Mouse (Mus musculus) stomach, embryonic 14.5 days (tissue): ENCODE results near the gene Cacnb1. TPM values are rescaled to one million over a fixed set of nuclear protein-coding genes. Genes with fewer than 3 reads are reported as not detected.

Experiments
- ATAC-seq: fragments of 200-750 bp; cut with Nextera tagmentation; 2 replicates; pipeline ENCODE4 v1.8.0; 2017; ENCODE audit warnings: low read depth, moderate TSS enrichment; ENCODE audit not compliant: insufficient number of reproducible peaks, insufficient read depth, low FRiP score
- H3K27ac ChIP-seq: fragments of 300-500 bp; sonication (generic); 2 replicates; pipeline ENCODE4 v1.5.1; 2014; ENCODE audit warnings: mild to moderate bottlenecking, low read length, moderate library complexity, mixed read lengths
- H3K27me3 ChIP-seq: fragments of 300-500 bp; sonication (generic); 2 replicates; pipeline ENCODE4 v1.6.1; 2014; ENCODE audit warnings: low read length, control low read depth, mixed read lengths; ENCODE audit not compliant: control insufficient read depth, insufficient read depth
- H3K36me3 ChIP-seq: fragments of 300-500 bp; sonication (generic); 2 replicates; pipeline ENCODE4 v1.6.1; 2014; ENCODE audit warnings: mild to moderate bottlenecking, control low read depth, low read length, moderate library complexity, mixed read lengths; ENCODE audit not compliant: control insufficient read depth, insufficient read depth
- H3K4me1 ChIP-seq: fragments of 300-500 bp; sonication (generic); 2 replicates; pipeline ENCODE4 v1.6.1; 2014; ENCODE audit warnings: low read length, control low read depth, mixed read lengths; ENCODE audit not compliant: control insufficient read depth, insufficient read depth
- H3K4me2 ChIP-seq: fragments of 300-500 bp; sonication (generic); replicated peaks from 2 replicates; pipeline ENCODE4 v1.6.1; 2014; ENCODE audit warnings: low read depth, low read length, control low read depth
- H3K4me3 ChIP-seq: fragments of 300-500 bp; sonication (generic); 2 replicates; pipeline ENCODE4 v1.5.1; 2014; ENCODE audit warnings: low read depth, low read length, control low read depth
- H3K9ac ChIP-seq: fragments of 300-500 bp; sonication (generic); replicated peaks from 2 replicates; pipeline ENCODE4 v1.6.1; 2014; ENCODE audit warnings: low read depth, mild to moderate bottlenecking, control low read depth, low read length, moderate library complexity, mixed read lengths
- H3K9me3 ChIP-seq: fragments of 300-500 bp; sonication (generic); 2 replicates; pipeline ENCODE4 v1.6.1; 2016; ENCODE audit warnings: low read depth, low read length, control low read depth; ENCODE audit not compliant: control insufficient read depth
- WGBS: fragments of 180-500 bp; shearing (Covaris S2); extraction: QIAGEN DNeasy Blood & Tissue Kit; methylation state at CpG from one replicate; pipeline ENCODE4 v1.1.7; 2014; 5-methylcytosine and 5-hydroxymethylcytosine counted together
- polyA plus RNA-seq: library from polyadenylated mRNA; unstranded; fragments of >200 nt; fragmentation: Nextera tagmentation; extraction: Ambion mirVana; gene quantifications from 2 replicates; pipeline ENCODE4 v1.2.1, GENCODE M21; 2014

The Cacnb1 gene
- polyA plus RNA-seq, 1 experiment from 2014 or later = 7.3 TPM

- ATAC-seq = no peak
- H3K9me3 ChIP-seq = no peaks in the 10 kb centered on the region
- no peaks in the 10 kb centered on the region for H3K36me3 ChIP-seq
- H3K4me3 ChIP-seq = no peak overlapping the region
- H3K4me1 ChIP-seq = peaks cover 12% of the 10 kb centered on the region
- H3K4me2 ChIP-seq = no peak overlapping the region
- no peaks in the 10 kb centered on the region for H3K27me3 ChIP-seq
- no peak overlapping the region for H3K9ac ChIP-seq
- WGBS = 56% methylated on average over 1 of the region's 1 CpGs
- no peak overlapping the region for H3K27ac ChIP-seq
Measured at GRCm38 (mm10) chr11:97996691-97997090, 26.1 kb downstream of the Cacnb1 start.

GRCm38 (mm10) chr11:97995564-97996288, 27.1 kb downstream of the Cacnb1 start, which contains the start of gene Arl5c:
Gene Arl5c, minus strand, starts transcription at chr11:97996181.
- ATAC-seq = peak; percentile 31; the same call in 1 of the 2 replicates
- Histone ChIP-seq H3K4me1 (peaks cover 12% of the 10 kb centered on the region), H3K27me3 (no peaks in the 10 kb centered on the region), H3K9ac (peak within 1 kb of the TSS; percentile 4), H3K36me3 (no peaks in the 10 kb centered on the region), H3K4me3 (peak within 1 kb of the TSS; percentile 39), H3K27ac (no peak within 1 kb of the TSS), H3K9me3 (no peaks in the 10 kb centered on the region), H3K4me2 (peak within 1 kb of the TSS; percentile 92)
- 2% methylated on average over 26 of the region's 26 CpGs for WGBS

- peak; percentile 56 for ATAC-seq
- peak overlapping the region; percentile 39 for H3K4me3 ChIP-seq
- peak overlapping the region; percentile 92 for H3K4me2 ChIP-seq
- 13% methylated on average over 13 of the region's 13 CpGs for WGBS
- H3K4me1 ChIP-seq = peaks cover 19% of the 10 kb centered on the region
- H3K27me3 ChIP-seq = no peaks in the 10 kb centered on the region
- no peaks in the 10 kb centered on the region for H3K9me3 ChIP-seq
- peak overlapping the region; percentile 4; the same call in 1 of the 2 replicates for H3K9ac ChIP-seq
- H3K36me3 ChIP-seq = no peaks in the 10 kb centered on the region
- H3K27ac ChIP-seq = no peak overlapping the region
Measured at GRCm38 (mm10) chr11:97994539-97995100, 28.2 kb downstream of the Cacnb1 start.

- Histone ChIP-seq H3K27me3 (peaks cover 12% of the 10 kb centered on the region; the same call in 1 of the 2 replicates), H3K27ac (peak overlapping the region; percentile 91), H3K9me3 (no peaks in the 10 kb centered on the region), H3K9ac (peak overlapping the region; percentile 76), H3K4me2 (peak overlapping the region; percentile 47), H3K36me3 (no peaks in the 10 kb centered on the region), H3K4me3 (peak overlapping the region; percentile 95), H3K4me1 (peaks cover 9% of the 10 kb centered on the region; the same call in 1 of the 2 replicates)
- peak; percentile 87 for ATAC-seq
- under 1% methylated on average over 26 of the region's 26 CpGs for WGBS
Measured at GRCm38 (mm10) chr11:97988530-97989096, 34.2 kb downstream of the Cacnb1 start.

- no peaks in the 10 kb centered on the region for H3K9me3 ChIP-seq
- H3K4me1 ChIP-seq = peaks cover 9% of the 10 kb centered on the region; the same call in 1 of the 2 replicates
- no peaks in the 10 kb centered on the region for H3K36me3 ChIP-seq
- peak overlapping the region; percentile 76 for H3K9ac ChIP-seq
- peaks cover 12% of the 10 kb centered on the region; the same call in 1 of the 2 replicates for H3K27me3 ChIP-seq
- H3K27ac ChIP-seq = peak overlapping the region; percentile 91
- WGBS = under 1% methylated on average over 42 of the region's 42 CpGs
- H3K4me3 ChIP-seq = peak overlapping the region; percentile 95
- peak overlapping the region; percentile 47 for H3K4me2 ChIP-seq
- ATAC-seq = peak; percentile 85
Measured at GRCm38 (mm10) chr11:97987551-97988526, 35.0 kb downstream of the Cacnb1 start.

GRCm38 (mm10) chr11:97986738-97987465, 35.9 kb downstream of the Cacnb1 start:
- H3K27ac ChIP-seq = no peak overlapping the region

GRCm38 (mm10) chr11:97985727-97986677, 36.8 kb downstream of the Cacnb1 start, which contains the start of gene Plxdc1:
Gene Plxdc1, minus strand, starts transcription at chr11:97986444.
- WGBS = 2% methylated on average over 69 of the region's 74 CpGs
- no peaks in the 10 kb centered on the region for H3K36me3 ChIP-seq
- ATAC-seq = no peak
- peaks cover 9% of the 10 kb centered on the region; the same call in 1 of the 2 replicates for H3K4me1 ChIP-seq
- H3K27ac ChIP-seq = no peak within 1 kb of the TSS
- H3K9me3 ChIP-seq = no peaks in the 10 kb centered on the region
- H3K27me3 ChIP-seq = peaks cover 12% of the 10 kb centered on the region; the same call in 1 of the 2 replicates
- H3K4me3 ChIP-seq = peak within 1 kb of the TSS; percentile 95
- peak within 1 kb of the TSS; percentile 89 for H3K4me2 ChIP-seq
- H3K9ac ChIP-seq = peak within 1 kb of the TSS; percentile 28; the same call in 1 of the 2 replicates

More at GRCm38 (mm10) chr11:97986738-97987465, 35.9 kb downstream of the Cacnb1 start:
- no peaks in the 10 kb centered on the region for H3K9me3 ChIP-seq
- 23% methylated on average over 17 of the region's 17 CpGs for WGBS
- peak overlapping the region; percentile 28; the same call in 1 of the 2 replicates for H3K9ac ChIP-seq
- H3K4me2 ChIP-seq = peak overlapping the region; percentile 89
- ATAC-seq = no peak
- H3K36me3 ChIP-seq = no peaks in the 10 kb centered on the region
- H3K4me1 ChIP-seq = peaks cover 9% of the 10 kb centered on the region; the same call in 1 of the 2 replicates
- H3K4me3 ChIP-seq = peak overlapping the region; percentile 95
- H3K27me3 ChIP-seq = peaks cover 12% of the 10 kb centered on the region; the same call in 1 of the 2 replicates
